Mouse (Mus musculus): ENCODE measurements at regions not wholly inside any gene's neighbourhood (a gene's known extent, or its start where the extent isn't known, plus 50 kb on each side); places are given as distances from the start of the nearest gene placed in this dataset.

DNA sequence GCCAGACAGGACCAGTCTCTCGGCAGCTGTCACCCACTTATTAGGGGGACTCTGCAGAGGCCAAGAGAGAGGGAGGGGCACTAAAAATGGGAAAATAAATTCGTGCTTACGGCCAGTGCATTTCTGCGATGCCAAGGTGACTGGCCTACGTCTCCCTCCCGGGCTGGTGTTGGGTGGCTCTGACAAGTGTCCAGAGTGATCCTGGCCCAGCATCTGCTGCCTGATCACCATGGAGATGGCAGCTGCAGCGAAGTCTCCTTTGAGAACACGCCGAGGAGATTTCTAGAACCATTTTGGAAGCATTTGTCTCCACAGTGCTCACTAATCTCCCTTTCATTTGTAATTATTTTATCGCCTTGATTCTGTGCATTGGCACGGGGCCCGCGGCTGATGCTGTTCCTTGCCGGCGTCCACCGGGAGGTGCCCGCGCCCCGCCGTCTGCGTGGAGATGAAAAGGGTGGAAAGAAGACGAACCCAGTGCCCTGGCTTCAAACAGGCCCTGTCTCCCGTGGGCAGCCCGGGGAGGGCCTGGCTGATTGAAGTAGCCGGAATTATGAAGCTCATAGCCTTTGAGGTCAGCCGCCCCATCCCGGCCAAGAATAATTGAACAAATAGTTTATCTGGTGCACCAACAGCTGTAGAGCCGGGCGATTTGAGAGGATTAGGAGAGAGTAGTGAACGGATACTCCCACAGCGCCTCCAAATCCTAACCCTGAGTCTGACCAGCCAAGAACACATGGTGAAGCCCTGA is 102.2 kb upstream of the Tmem45b start:
- no peak overlapping the region for H3K4me2 ChIP-seq
- 68% methylated on average over 31 of the region's 31 CpGs for WGBS
- peak; percentile 63 for ATAC-seq (ENCODE audit: insufficient number of reproducible peaks, low FRiP score, low TSS enrichment, low read depth)

DNA sequence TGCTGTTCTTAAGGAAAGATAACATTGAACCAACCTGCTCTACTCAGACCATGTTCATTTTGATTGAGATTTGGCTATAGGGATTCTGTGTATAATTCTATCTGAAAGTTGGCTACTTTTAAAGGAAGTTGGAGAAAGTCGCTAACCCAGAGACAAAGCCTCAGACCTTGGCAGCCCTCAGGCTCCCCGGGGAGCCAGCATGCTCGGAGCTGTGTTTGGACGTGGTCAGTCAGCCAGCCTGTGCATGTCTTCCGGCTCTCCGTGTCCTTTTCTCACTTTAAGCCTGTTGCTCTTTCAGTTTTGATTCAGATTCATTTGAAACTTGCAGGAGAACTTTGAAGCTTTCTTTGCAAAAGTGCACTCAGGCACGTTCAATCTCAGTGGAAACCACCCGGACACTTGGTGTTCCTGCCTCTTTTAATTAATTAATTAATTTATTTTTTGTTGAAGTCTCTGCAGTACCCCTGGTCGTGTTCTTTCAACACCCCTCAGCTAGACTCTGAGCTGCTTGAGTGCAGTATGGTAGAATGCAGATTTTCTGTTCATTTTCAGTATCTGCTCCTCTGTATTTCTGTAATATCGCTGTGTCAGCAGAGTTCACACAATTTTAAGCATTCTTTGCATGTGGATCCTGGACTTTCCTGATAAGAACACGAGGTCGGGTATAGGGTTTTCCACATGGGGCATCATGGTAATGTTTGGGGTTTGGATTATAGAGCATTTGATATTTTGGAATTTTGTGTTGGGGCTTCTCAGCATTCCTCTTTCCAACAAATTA is 100.9 kb upstream of the Tmem45b start:
- Histone ChIP-seq H3K4me2 (no peak overlapping the region), H3K9me3 (no peaks in the 10 kb centered on the region), H3K4me3 (no peak overlapping the region), H3K4me1 (peaks cover 8% of the 10 kb centered on the region; the same call in 1 of the 2 replicates), H3K9ac (no peak overlapping the region), H3K36me3 (no peaks in the 10 kb centered on the region), H3K27ac (no peak overlapping the region), H3K27me3 (no peaks in the 10 kb centered on the region; the same call in 1 of the 2 replicates)
- ATAC-seq (ENCODE audit: insufficient number of reproducible peaks, low FRiP score, low TSS enrichment, low read depth), result no peak
- WGBS, result 64% methylated on average over 12 of the region's 12 CpGs

More for the DNA sequence above, 102.2 kb upstream of the Tmem45b start:
- Histone ChIP-seq H3K36me3 (no peaks in the 10 kb centered on the region), H3K9me3 (peaks cover 3% of the 10 kb centered on the region; the same call in 1 of the 2 replicates), H3K27me3 (no peaks in the 10 kb centered on the region), H3K27ac (peak overlapping the region; percentile 27; the same call in 1 of the 2 replicates), H3K4me1 (peaks cover 8% of the 10 kb centered on the region; the same call in 1 of the 2 replicates), H3K4me3 (no peak overlapping the region), H3K9ac (no peak overlapping the region)

DNA sequence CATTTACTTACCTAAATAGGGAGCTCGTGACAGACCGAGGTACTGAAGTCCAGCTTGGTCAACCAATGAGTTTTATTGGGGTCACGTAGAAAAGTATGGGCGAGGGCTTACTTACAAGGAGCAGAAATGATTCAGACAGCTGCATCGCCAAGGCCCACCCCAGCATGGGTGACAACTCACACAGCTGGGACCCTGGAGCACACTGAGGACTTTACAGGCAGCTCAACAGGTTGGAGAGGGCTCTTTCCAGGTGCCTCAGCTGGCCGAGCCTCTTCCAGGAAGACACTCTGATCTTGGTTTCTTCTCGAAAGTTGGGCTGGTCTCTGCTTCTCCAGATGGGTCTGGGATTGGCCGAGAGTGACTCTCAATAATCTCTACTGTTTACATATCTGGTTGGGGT is 99.3 kb upstream of the Tmem45b start:
- Histone ChIP-seq H3K27me3 (no peaks in the 10 kb centered on the region; the same call in 1 of the 2 replicates), H3K4me2 (no peak overlapping the region), H3K9ac (no peak overlapping the region), H3K36me3 (no peaks in the 10 kb centered on the region), H3K27ac (no peak overlapping the region), H3K4me1 (peaks cover 12% of the 10 kb centered on the region), H3K9me3 (no peaks in the 10 kb centered on the region), H3K4me3 (no peak overlapping the region)
- no peak for ATAC-seq (ENCODE audit: insufficient number of reproducible peaks, low FRiP score, low TSS enrichment, low read depth)
- WGBS, result 90% methylated on average over 8 of the region's 8 CpGs

DNA sequence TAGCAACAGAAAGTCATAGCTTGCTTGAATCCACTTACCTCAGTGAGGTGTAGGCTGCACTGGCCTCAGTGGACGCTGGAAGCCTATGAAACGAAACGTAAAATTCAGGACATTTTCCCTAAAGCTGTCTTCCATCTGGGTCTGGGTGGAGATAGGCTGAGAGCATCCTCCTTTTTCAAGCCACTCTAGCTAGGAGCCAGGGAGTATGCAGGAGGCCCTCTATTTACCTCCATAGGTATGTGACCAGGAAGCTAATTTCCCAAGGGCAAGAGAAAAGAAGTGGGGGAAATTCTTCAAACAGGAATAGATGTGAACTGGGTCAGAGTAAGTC is 95.9 kb upstream of the Tmem45b start:
- no peak overlapping the region for H3K4me3 ChIP-seq

DNA sequence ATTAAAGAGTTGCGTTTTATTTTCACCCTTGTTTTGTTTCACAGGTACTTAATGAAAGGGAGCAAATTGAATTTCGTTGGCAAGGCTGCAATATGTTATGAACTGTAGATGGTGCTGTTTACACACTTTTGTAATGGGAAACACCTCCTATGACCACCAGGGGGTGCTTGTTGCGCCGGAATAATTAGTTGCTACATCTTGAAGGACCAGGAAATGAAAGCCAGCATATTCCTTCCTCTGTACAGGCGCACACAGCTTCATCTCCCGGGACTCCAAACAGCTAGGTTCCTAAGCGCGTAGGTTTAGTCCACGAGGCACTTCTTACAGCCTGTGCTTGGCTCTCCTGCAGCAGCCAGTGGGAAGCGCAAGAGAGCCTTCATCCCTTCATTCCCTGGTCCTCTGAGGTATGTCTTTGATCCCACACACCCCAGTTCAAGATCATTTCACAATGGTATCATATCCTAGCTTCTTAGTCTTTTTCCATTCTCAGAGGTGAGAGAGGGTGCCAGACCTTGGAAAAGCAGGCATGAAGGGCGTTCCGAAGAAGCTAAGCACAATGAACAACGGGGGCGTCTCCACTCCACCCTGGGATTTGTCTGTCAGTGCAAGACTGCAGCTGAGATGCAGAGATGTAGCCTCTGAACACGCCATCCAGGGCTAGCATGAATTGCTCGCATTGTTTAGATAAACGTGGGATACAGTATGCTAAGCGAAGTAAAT is 95.4 kb upstream of the Tmem45b start:
- no peaks in the 10 kb centered on the region for H3K36me3 ChIP-seq
- no peak for ATAC-seq (ENCODE audit: insufficient number of reproducible peaks, low FRiP score, low TSS enrichment, low read depth)
- H3K27ac ChIP-seq, result no peak overlapping the region
- H3K9ac ChIP-seq, result no peak overlapping the region
- WGBS, result 33% methylated on average over 18 of the region's 18 CpGs
- H3K4me1 ChIP-seq, result peaks cover 4% of the 10 kb centered on the region; the same call in 1 of the 2 replicates
- H3K4me3 ChIP-seq, result peak overlapping the region; percentile 29
- peak overlapping the region; percentile 56 for H3K4me2 ChIP-seq
- no peaks in the 10 kb centered on the region; the same call in 1 of the 2 replicates for H3K27me3 ChIP-seq
- no peaks in the 10 kb centered on the region for H3K9me3 ChIP-seq

More for the DNA sequence above, 95.9 kb upstream of the Tmem45b start:
- H3K9me3 ChIP-seq, result no peaks in the 10 kb centered on the region
- no peaks in the 10 kb centered on the region; the same call in 1 of the 2 replicates for H3K27me3 ChIP-seq
- WGBS, result 82% methylated on average over 3 of the region's 3 CpGs
- H3K27ac ChIP-seq, result no peak overlapping the region
- peaks cover 4% of the 10 kb centered on the region; the same call in 1 of the 2 replicates for H3K4me1 ChIP-seq
- H3K36me3 ChIP-seq, result no peaks in the 10 kb centered on the region
- H3K9ac ChIP-seq, result no peak overlapping the region
- ATAC-seq (ENCODE audit: insufficient number of reproducible peaks, low FRiP score, low TSS enrichment, low read depth), result no peak
- H3K4me2 ChIP-seq, result no peak overlapping the region

DNA sequence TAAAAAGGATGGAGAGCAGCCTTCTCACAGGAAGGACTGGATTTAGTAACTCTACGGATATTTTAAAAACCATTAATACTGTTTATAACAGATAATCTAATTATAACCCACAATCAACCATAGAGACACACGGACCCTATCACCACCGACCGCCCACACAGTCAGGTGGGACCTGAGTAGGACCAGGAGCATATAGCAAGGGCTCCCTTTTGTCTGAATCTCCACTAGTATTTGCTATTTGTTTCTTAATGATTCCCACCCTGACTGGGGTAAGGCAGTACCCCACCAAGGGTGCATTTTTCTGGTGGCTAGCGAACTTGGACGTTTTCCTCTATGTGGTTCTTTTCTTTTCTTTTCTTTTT is 79.4 kb upstream of the Tmem45b start:
- H3K27ac ChIP-seq, result no peak overlapping the region
- no peak overlapping the region for H3K9ac ChIP-seq
- no peaks in the 10 kb centered on the region for H3K9me3 ChIP-seq
- H3K27me3 ChIP-seq, result no peaks in the 10 kb centered on the region
- 56% methylated on average over 6 of the region's 6 CpGs for WGBS
- ATAC-seq (ENCODE audit: insufficient number of reproducible peaks, low FRiP score, low TSS enrichment, low read depth), result no peak
- H3K4me3 ChIP-seq, result no peak overlapping the region
- no peaks in the 10 kb centered on the region for H3K36me3 ChIP-seq
- no peaks in the 10 kb centered on the region for H3K4me1 ChIP-seq
- H3K4me2 ChIP-seq, result no peak overlapping the region

DNA sequence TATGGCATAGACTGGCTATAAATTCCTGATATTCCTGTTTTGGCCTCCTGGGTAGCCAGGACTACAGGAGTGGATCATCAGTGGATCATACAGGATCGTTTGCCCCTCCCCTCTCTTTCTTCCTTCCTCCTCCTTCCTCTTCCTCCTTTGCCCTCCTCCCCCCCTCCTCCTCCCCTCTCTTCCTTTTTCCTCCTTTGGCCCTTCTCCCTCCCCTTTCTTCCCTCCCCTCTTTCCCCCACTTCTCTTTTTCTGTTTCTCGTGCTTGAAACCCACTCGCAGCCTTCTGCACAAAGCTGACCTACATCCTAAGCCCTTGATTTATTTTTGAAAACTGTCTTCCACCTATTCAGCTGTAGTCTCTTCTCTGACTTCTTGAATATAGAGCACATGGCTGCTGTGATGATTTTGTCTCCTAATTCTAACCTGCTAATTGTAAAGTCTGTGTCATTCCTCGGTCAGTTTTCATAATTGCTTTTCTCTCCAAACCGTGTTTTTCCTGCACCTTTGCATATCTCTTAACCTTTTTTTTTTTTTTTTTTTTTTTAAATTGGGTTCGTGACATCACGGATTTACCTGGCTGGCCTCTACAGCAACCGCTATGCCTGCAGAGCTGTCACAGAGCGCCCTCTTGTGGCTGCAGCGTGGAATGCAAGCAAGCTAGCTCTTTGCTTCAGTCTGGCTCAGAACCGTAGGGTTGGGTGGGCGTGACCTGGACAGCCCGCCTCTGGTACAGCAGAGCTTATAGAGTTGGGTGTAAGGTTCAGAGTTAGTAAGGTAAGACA is 78.8 kb upstream of the Tmem45b start:
- Histone ChIP-seq H3K4me1 (no peaks in the 10 kb centered on the region), H3K4me3 (no peak overlapping the region), H3K27me3 (no peaks in the 10 kb centered on the region), H3K4me2 (no peak overlapping the region), H3K9me3 (no peaks in the 10 kb centered on the region), H3K27ac (no peak overlapping the region), H3K9ac (no peak overlapping the region), H3K36me3 (no peaks in the 10 kb centered on the region)
- 10% methylated on average over 13 of the region's 13 CpGs for WGBS
- no peak for ATAC-seq (ENCODE audit: insufficient number of reproducible peaks, low FRiP score, low TSS enrichment, low read depth)

DNA sequence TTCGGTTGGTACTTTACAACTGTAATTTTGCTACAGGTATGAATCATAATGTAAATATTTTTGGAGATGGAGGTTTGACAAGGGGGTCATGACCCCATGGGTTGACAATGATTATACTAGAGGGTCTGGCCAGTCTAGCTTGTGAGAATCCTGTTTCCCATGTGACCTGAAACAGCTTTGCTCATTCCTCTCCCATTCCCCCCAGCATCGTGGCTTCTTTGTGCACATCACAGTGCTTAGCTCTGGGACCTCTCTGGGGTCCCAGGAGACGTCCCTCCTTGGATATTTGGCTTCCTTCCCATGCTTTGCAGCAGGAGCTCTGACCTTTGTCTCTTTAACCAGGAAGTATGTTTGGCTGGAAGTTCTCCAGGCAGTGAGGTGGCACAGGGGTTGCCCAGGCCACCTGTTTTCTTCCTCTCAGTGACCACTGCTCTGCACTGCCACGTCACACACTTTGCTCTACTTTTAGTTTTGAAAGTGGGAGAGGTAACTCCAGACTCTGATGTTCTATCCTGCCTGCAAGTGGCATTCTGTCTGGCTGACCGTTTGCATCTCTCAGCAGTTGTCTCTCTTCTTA is 77.4 kb upstream of the Tmem45b start:
- no peak overlapping the region for H3K27ac ChIP-seq
- ATAC-seq (ENCODE audit: insufficient number of reproducible peaks, low FRiP score, low TSS enrichment, low read depth), result no peak
- H3K4me1 ChIP-seq, result no peaks in the 10 kb centered on the region
- no peak overlapping the region for H3K4me3 ChIP-seq
- H3K36me3 ChIP-seq, result no peaks in the 10 kb centered on the region
- H3K9me3 ChIP-seq, result no peaks in the 10 kb centered on the region
- H3K4me2 ChIP-seq, result no peak overlapping the region
- WGBS, result 62% methylated on average over 5 of the region's 5 CpGs
- no peaks in the 10 kb centered on the region for H3K27me3 ChIP-seq
- no peak overlapping the region for H3K9ac ChIP-seq

DNA sequence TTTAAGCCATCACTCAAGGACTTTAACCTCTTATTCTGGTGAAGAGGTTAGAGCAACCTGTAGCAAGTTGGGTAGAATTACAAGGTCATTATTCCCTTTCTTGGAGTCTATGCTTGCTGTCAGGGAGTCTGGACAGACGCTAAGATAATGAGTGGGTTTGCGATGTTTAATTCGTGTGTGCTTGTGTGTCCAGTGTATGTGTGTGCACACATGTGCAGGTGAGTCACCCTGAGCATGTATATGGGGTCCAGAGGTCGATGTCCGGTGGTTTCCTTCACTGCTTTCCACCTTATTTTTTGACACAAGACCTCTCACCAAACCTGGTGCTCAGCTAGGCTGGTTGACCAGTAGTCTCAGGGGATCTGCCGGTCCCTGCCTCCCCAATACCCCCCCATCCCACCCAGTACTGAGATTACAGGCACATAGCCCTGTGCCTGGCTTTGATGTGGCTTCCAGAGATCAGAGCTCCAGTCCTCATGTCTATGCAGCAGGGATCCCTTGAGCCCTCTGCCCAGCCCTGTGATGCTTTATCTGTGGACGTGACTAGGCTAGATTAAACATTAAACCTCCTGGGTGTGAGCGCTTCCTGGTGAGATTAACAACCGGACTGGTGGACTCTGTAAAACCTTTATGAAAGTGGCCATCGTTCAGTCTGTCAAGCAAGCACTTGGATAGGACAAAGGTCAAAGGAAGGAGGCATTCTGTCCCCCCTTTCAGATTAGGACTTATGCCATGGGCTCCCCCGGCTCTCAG is 74.4 kb upstream of the Tmem45b start:
- Histone ChIP-seq H3K27ac (no peak overlapping the region), H3K9ac (no peak overlapping the region), H3K4me3 (no peak overlapping the region), H3K4me2 (no peak overlapping the region), H3K4me1 (no peaks in the 10 kb centered on the region), H3K9me3 (no peaks in the 10 kb centered on the region), H3K27me3 (no peaks in the 10 kb centered on the region), H3K36me3 (no peaks in the 10 kb centered on the region)
- WGBS, result 84% methylated on average over 11 of the region's 11 CpGs
- no peak for ATAC-seq (ENCODE audit: insufficient number of reproducible peaks, low FRiP score, low TSS enrichment, low read depth)

DNA sequence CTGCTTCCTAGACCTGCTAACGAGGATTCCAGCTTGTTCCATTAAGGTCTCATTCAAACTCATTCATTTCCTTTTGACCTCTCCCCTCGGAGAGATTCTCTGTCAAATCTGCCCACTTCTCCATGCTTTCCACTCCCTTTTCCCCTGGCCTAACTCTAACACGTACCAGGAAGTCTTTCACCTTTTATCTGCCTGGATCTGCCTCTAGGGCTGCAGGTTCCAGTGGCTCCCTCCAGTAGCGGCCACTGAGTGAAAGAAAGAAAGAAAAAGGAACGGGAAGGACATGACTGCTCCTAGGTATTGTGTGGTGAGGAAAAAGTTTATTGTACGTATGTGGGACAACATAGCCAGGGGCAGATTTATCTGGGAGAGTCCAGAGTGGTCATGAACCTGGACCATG is 64.8 kb upstream of the Tmem45b start:
- H3K27me3 ChIP-seq, result no peaks in the 10 kb centered on the region
- no peaks in the 10 kb centered on the region for H3K4me1 ChIP-seq
- H3K36me3 ChIP-seq, result no peaks in the 10 kb centered on the region
- H3K27ac ChIP-seq, result no peak overlapping the region
- WGBS, result 49% methylated on average over 6 of the region's 6 CpGs
- ATAC-seq (ENCODE audit: insufficient number of reproducible peaks, low FRiP score, low TSS enrichment, low read depth), result no peak
- H3K4me3 ChIP-seq, result no peak overlapping the region
- no peaks in the 10 kb centered on the region for H3K9me3 ChIP-seq
- no peak overlapping the region for H3K9ac ChIP-seq
- no peak overlapping the region for H3K4me2 ChIP-seq

DNA sequence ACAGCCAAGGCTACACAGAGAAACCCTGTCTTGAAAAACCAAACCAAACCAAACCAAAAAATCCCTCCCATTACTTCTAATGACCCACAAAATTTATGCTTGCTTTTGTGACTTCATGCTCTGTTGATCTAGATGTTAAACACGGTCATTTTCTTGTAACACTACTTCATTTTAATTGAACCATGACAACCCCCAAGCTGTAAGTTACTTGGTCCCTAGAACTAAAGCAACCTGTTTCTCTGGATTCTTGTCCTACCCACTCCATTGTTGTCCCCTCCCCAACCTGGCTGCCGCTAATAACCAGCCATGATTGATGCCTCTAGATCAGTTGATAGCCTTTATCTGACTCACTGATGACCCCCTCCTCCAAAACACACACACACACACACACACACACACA is 63.0 kb upstream of the Tmem45b start:
- Histone ChIP-seq H3K27me3 (no peaks in the 10 kb centered on the region), H3K9me3 (no peaks in the 10 kb centered on the region), H3K4me2 (no peak overlapping the region), H3K4me1 (no peaks in the 10 kb centered on the region), H3K36me3 (no peaks in the 10 kb centered on the region), H3K9ac (no peak overlapping the region), H3K4me3 (no peak overlapping the region), H3K27ac (no peak overlapping the region)
- ATAC-seq (ENCODE audit: insufficient number of reproducible peaks, low FRiP score, low TSS enrichment, low read depth), result no peak
- 60% methylated on average over 2 of the region's 2 CpGs for WGBS

All from limb, embryonic 15.5 days (tissue).